Mouse (Mus musculus): ENCODE results near the gene Vmn1r135.
"Not testable (repeated sequence)": the region's sequence is repeated elsewhere in the genome, so short reads cannot be mapped to it uniquely, and the experiment has no call there.

Vmn1r135 gene

DNA sequence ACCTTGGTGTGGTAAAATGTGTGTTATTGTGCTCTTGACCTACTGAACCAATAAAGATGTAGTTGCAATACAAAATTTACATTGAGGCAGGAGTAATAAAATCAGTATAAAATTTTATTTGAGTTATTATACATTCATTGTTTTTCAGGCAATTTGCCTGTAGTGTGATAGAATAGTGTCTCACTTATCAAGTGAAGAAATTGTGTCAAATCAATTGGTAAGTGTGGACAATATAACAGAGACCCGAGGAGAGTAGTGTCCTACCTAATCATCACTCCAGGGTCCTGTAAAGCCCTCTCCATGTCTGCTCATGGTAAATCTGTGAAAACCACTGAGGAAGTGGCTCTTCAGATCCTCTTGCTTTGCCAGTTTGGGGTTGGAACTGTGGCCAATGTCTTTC is at the start of gene Vmn1r135:
Gene Vmn1r135 (plus strand): TSS at position 301 of the 400 bp plus-strand sequence.
- DNase-seq (ENCODE audit: low read depth, low spot score) = not testable (repeated sequence)

- not testable (repeated sequence) for DNase-seq (ENCODE audit: low read depth, low spot score)
Measured at GRCm38 (mm10) chr7:21796628-21797027, 35.5 kb upstream of the Vmn1r135 start, which contains the start of gene Gm4177. Gene Gm4177 (minus strand): TSS chr7:21796728.

DNA sequence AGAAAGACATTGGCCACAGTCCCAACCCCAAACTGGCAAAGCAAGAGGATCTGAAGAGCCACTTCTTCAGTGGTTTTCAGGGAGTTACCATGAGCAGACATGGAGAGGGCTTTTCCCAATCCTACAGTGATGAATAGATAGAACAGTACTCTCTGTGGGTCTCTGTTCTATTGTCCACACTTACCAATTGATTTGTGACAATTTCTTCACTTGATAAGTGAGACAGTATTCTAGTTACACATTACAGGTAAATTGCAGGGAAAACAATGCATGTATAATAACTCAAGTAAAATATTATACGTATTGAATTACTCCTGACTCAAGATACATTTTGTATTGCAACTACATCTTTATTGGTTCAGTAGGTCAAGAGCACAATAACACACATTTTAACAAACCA is 12.0 kb downstream of the Vmn1r135 start, which contains the start of gene Gm5725:
Gene Gm5725 (minus strand): TSS at position 101 of the 400 bp plus-strand sequence.
- not testable (repeated sequence) for DNase-seq (ENCODE audit: low read depth, low spot score)

Data from forelimb bud, embryonic 11.5 days (tissue).